In the genomic region with DNA sequence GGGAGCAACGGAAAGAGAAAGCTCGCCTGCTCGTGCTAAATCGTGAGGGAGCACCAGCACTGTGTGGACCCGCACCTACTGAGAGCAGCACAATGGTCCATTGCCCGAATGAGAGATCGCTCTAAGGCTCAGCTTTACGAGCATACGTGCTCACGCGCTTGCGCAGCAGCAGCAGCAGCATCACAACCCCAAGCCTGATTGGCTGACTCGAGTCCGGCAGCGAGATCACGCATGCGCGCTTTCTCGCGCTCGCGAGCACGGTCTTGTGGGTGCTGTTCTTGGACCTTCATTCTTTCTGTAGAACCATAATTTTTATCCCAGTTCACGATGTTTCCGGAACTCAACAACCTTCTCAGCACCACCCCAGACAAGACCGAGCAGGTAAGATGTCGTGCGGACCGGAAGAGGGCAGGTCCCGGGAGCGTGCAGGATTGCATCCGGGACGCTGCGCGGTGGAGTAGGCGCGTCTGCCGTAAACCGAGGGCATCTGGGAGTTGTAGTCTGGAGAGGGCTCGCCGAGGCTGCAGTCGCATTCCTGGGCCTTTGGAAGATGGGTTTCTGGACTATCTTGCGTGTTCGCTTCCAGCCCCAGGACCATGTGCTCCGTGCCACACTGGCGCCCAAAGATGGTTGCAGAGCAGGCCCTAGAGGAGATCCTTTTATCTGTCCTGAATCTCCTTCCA, we compare ENCODE assay signal across 7 mouse cellular contexts. TPM values are rescaled to one million over a fixed set of nuclear protein-coding genes. Genes with fewer than 3 reads are reported as not detected.
A peak's percentile ranks its signal among the peaks of the same experiment; 100 is the strongest.
DNase-seq lines count a peak whose midpoint lies in the region; ATAC-seq lines count a peak whose summit lies in the region.

A gene (plus strand): TSS at position 205 of the 683 bp plus-strand sequence.

- ATAC-seq in intestine, embryonic 15.5 days = peak; percentile 99

- under 1% methylated on average over 46 of the region's 46 CpGs for WGBS in intestine, embryonic 15.5 days
- under 1% methylated on average over 46 of the region's 46 CpGs for WGBS in midbrain, embryonic 10.5 days

- H3K4me3 ChIP-seq in intestine, embryonic 15.5 days (replicated peaks) = peak within 1 kb of the TSS; percentile 49
- peak within 1 kb of the TSS; percentile 56 for H3K4me3 ChIP-seq in midbrain, embryonic 10.5 days

- intact Hi-C loops in gastrocnemius, postnatal 36 days (cut with DNase I) = no loop called here
- intact Hi-C loops in left cerebral cortex, postnatal 25 days (cut with DNase I) = no loop called here

- no peaks in the 10 kb centered on the region for H3K36me3 ChIP-seq in intestine, embryonic 15.5 days
- H3K36me3 ChIP-seq in midbrain, embryonic 10.5 days = peaks cover 16% of the 10 kb centered on the region

- no peaks in the 10 kb centered on the region for H3K27me3 ChIP-seq in intestine, embryonic 15.5 days (replicated peaks)
- H3K27me3 ChIP-seq in midbrain, embryonic 10.5 days (ENCODE audit: low read depth, poor library complexity, severe bottlenecking) = no peaks in the 10 kb centered on the region

- H3K9me3 ChIP-seq in intestine, embryonic 15.5 days = no peaks in the 10 kb centered on the region
- H3K9me3 ChIP-seq in midbrain, embryonic 10.5 days (replicated peaks) = peaks cover 11% of the 10 kb centered on the region

- H3K9ac ChIP-seq in intestine, embryonic 15.5 days = peak within 1 kb of the TSS; percentile 62

- H3K27ac ChIP-seq in intestine, embryonic 15.5 days = peak within 1 kb of the TSS; percentile 85
- peak within 1 kb of the TSS; percentile 88 for H3K27ac ChIP-seq in midbrain, embryonic 10.5 days (replicated peaks)

- peak; percentile 78 to 88 for DNase-seq in adrenal gland, adult 18-20 months (ENCODE audit: low spot score in 2 of 2)
- peak; percentile 96 for DNase-seq in embryo, embryonic 11 days
- DNase-seq in gastrocnemius, postnatal 36 days = peak; percentile 85 to 91
- DNase-seq in left cerebral cortex, postnatal 25 days (ENCODE audit: low spot score in 2 of 2) = peak; percentile 94 to 96
- peak; percentile 94 for DNase-seq in midbrain, embryonic 10.5 days (ENCODE audit: low spot score)
- DNase-seq in right cerebral cortex, postnatal 4 days = peak; percentile 87

- H3K4me1 ChIP-seq in intestine, embryonic 15.5 days (replicated peaks) = 0 out of 2 replicates have a peak, but pooled peaks cover 10% of the 10 kb centered on the region
- H3K4me1 ChIP-seq in midbrain, embryonic 10.5 days = peaks cover 19% of the 10 kb centered on the region

- H3K4me2 ChIP-seq in intestine, embryonic 15.5 days (replicated peaks) = peak within 1 kb of the TSS; percentile 75

RNA-seq across cellular contexts. Expression of the gene that starts here (rescaled TPM):
- total RNA-seq in adrenal gland, adult 18-20 months (2021) = 1 to 10 TPM; 6.1 to 7.7 TPM
- total RNA-seq in gastrocnemius, postnatal 36 days (2021) = 1 to 10 TPM; 2.8 to 3.1 TPM
- polyA plus RNA-seq in intestine, embryonic 15.5 days (2015; fragmentation: Nextera tagmentation; extraction: Ambion mirVana) = 22.0 and 22.3 TPM in 2 replicates
- 10 to 100 TPM; 12.7 to 13.3 TPM for total RNA-seq in left cerebral cortex, postnatal 25 days (2021)
- 45.1 and 45.6 TPM in 2 replicates for polyA plus RNA-seq in midbrain, embryonic 10.5 days (2016; fragmentation: Nextera tagmentation; extraction: Ambion mirVana)

Comparison
In these comparisons a context has a peak if more than half of its experiments do, and no peak if none do; other contexts are left out.
1. Peak in every context shown above with its lines: DNase-seq, ATAC-seq, H3K4me3 ChIP-seq and H3K27ac ChIP-seq.